Mouse (Mus musculus): ENCODE results near the gene G0s2. TPM values are rescaled to one million over a fixed set of nuclear protein-coding genes. Genes with fewer than 3 reads are reported as not detected.

G0s2 gene
- polyA plus RNA-seq, 1 experiment from 2014 or later: 27.4 TPM

- Histone ChIP-seq H3K36me3 (ENCODE audit: control insufficient read depth, insufficient read depth, low read length) (no peaks in the 10 kb centered on the region), H3K27me3 (ENCODE audit: control insufficient read depth, insufficient read depth, low read length) (no peaks in the 10 kb centered on the region), H3K4me1 (replicated peaks; ENCODE audit: control insufficient read depth, insufficient read depth) (no peaks in the 10 kb centered on the region), H3K4me3 (ENCODE audit: low read depth, low read length) (no peak overlapping the region), H3K9ac (ENCODE audit: low read length) (no peak overlapping the region), H3K9me3 (ENCODE audit: control insufficient read depth, low read length) (no peaks in the 10 kb centered on the region), H3K4me2 (replicated peaks; ENCODE audit: low read depth) (no peak overlapping the region), H3K27ac (replicated peaks) (no peak overlapping the region)
- WGBS: 20% methylated on average over 5 of the region's 5 CpGs
- no peak for DNase-seq (ENCODE audit: low spot score)
- no peak for ATAC-seq (ENCODE audit: low FRiP score, low TSS enrichment)
- no peak for TF ChIP-seq CTCF (IDR thresholded peaks at IDR 0.05; ENCODE audit: low read depth)
- TF ChIP-seq EP300 (optimal IDR thresholded peaks at IDR 0.05): no peak
These were observed 20.4 kb downstream of the G0s2 start for GRCm38 (mm10) chr1:193252616-193253015.

- WGBS: 75% methylated on average over 7 of the region's 7 CpGs
- TF ChIP-seq EP300 (optimal IDR thresholded peaks at IDR 0.05) (no peak), CTCF (IDR thresholded peaks at IDR 0.05; ENCODE audit: low read depth) (no peak)
- Histone ChIP-seq H3K9ac (ENCODE audit: low read length) (no peak overlapping the region), H3K27ac (replicated peaks) (no peak overlapping the region), H3K27me3 (ENCODE audit: control insufficient read depth, insufficient read depth, low read length) (no peaks in the 10 kb centered on the region), H3K4me2 (replicated peaks; ENCODE audit: low read depth) (no peak overlapping the region), H3K4me3 (ENCODE audit: low read depth, low read length) (no peak overlapping the region), H3K36me3 (ENCODE audit: control insufficient read depth, insufficient read depth, low read length) (no peaks in the 10 kb centered on the region), H3K9me3 (ENCODE audit: control insufficient read depth, low read length) (no peaks in the 10 kb centered on the region), H3K4me1 (replicated peaks; ENCODE audit: control insufficient read depth, insufficient read depth) (no peaks in the 10 kb centered on the region)
- ATAC-seq (ENCODE audit: low FRiP score, low TSS enrichment): no peak
- no peak for DNase-seq (ENCODE audit: low spot score)
These were observed 21.6 kb downstream of the G0s2 start for GRCm38 (mm10) chr1:193251386-193251785.

GRCm38 (mm10) chr1:193250026-193250425 is 23.0 kb downstream of the G0s2 start:
- ATAC-seq (ENCODE audit: low FRiP score, low TSS enrichment): no peak
- Histone ChIP-seq H3K4me1 (replicated peaks; ENCODE audit: control insufficient read depth, insufficient read depth) (no peaks in the 10 kb centered on the region), H3K4me3 (ENCODE audit: low read depth, low read length) (no peak overlapping the region), H3K4me2 (replicated peaks; ENCODE audit: low read depth) (no peak overlapping the region), H3K9ac (ENCODE audit: low read length) (no peak overlapping the region), H3K36me3 (ENCODE audit: control insufficient read depth, insufficient read depth, low read length) (no peaks in the 10 kb centered on the region), H3K9me3 (ENCODE audit: control insufficient read depth, low read length) (no peaks in the 10 kb centered on the region), H3K27me3 (ENCODE audit: control insufficient read depth, insufficient read depth, low read length) (no peaks in the 10 kb centered on the region), H3K27ac (replicated peaks) (no peak overlapping the region)
- WGBS: 71% methylated on average over 2 of the region's 2 CpGs
- no peak for DNase-seq (ENCODE audit: low spot score)
- TF ChIP-seq CTCF (IDR thresholded peaks at IDR 0.05; ENCODE audit: low read depth) (no peak), EP300 (optimal IDR thresholded peaks at IDR 0.05) (no peak)

GRCm38 (mm10) chr1:193244235-193244634 is 28.8 kb downstream of the G0s2 start:
- Histone ChIP-seq H3K4me3 (ENCODE audit: low read depth, low read length) (no peak overlapping the region), H3K9ac (ENCODE audit: low read length) (no peak overlapping the region), H3K4me1 (replicated peaks; ENCODE audit: control insufficient read depth, insufficient read depth) (no peaks in the 10 kb centered on the region), H3K27me3 (ENCODE audit: control insufficient read depth, insufficient read depth, low read length) (no peaks in the 10 kb centered on the region), H3K36me3 (ENCODE audit: control insufficient read depth, insufficient read depth, low read length) (no peaks in the 10 kb centered on the region), H3K9me3 (ENCODE audit: control insufficient read depth, low read length) (no peaks in the 10 kb centered on the region), H3K4me2 (replicated peaks; ENCODE audit: low read depth) (no peak overlapping the region), H3K27ac (replicated peaks) (no peak overlapping the region)
- ATAC-seq (ENCODE audit: low FRiP score, low TSS enrichment): no peak
- DNase-seq (ENCODE audit: low spot score): no peak
- 81% methylated on average over 6 of the region's 6 CpGs for WGBS
- TF ChIP-seq CTCF (IDR thresholded peaks at IDR 0.05; ENCODE audit: low read depth): no peak
- TF ChIP-seq EP300 (optimal IDR thresholded peaks at IDR 0.05): no peak

GRCm38 (mm10) chr1:193243571-193244193 is 29.3 kb downstream of the G0s2 start:
- Histone ChIP-seq H3K36me3 (ENCODE audit: control insufficient read depth, insufficient read depth, low read length) (no peaks in the 10 kb centered on the region), H3K4me2 (replicated peaks; ENCODE audit: low read depth) (no peak overlapping the region), H3K27me3 (ENCODE audit: control insufficient read depth, insufficient read depth, low read length) (no peaks in the 10 kb centered on the region), H3K4me1 (replicated peaks; ENCODE audit: control insufficient read depth, insufficient read depth) (no peaks in the 10 kb centered on the region), H3K4me3 (ENCODE audit: low read depth, low read length) (no peak overlapping the region), H3K9ac (ENCODE audit: low read length) (no peak overlapping the region), H3K9me3 (ENCODE audit: control insufficient read depth, low read length) (no peaks in the 10 kb centered on the region), H3K27ac (replicated peaks) (no peak overlapping the region; the same call in 1 of the 2 replicates)
- WGBS: 42% methylated on average over 10 of the region's 10 CpGs
- no peak for DNase-seq (ENCODE audit: low spot score)
- no peak for ATAC-seq (ENCODE audit: low FRiP score, low TSS enrichment)
- TF ChIP-seq CTCF (IDR thresholded peaks at IDR 0.05; ENCODE audit: low read depth) (no peak), EP300 (optimal IDR thresholded peaks at IDR 0.05) (no peak)

GRCm38 (mm10) chr1:193242863-193243262 is 30.2 kb downstream of the G0s2 start:
- Histone ChIP-seq H3K9ac (ENCODE audit: low read length) (no peak overlapping the region), H3K27me3 (ENCODE audit: control insufficient read depth, insufficient read depth, low read length) (no peaks in the 10 kb centered on the region), H3K4me2 (replicated peaks; ENCODE audit: low read depth) (no peak overlapping the region), H3K36me3 (ENCODE audit: control insufficient read depth, insufficient read depth, low read length) (no peaks in the 10 kb centered on the region), H3K9me3 (ENCODE audit: control insufficient read depth, low read length) (no peaks in the 10 kb centered on the region), H3K27ac (replicated peaks) (peak overlapping the region; percentile 24; the same call in 1 of the 2 replicates), H3K4me3 (ENCODE audit: low read depth, low read length) (no peak overlapping the region), H3K4me1 (replicated peaks; ENCODE audit: control insufficient read depth, insufficient read depth) (no peaks in the 10 kb centered on the region)
- WGBS: 66% methylated on average over 4 of the region's 4 CpGs
- no peak; the same call in 1 of the 2 replicates for ATAC-seq (ENCODE audit: low FRiP score, low TSS enrichment)
- no peak for DNase-seq (ENCODE audit: low spot score)
- no peak for TF ChIP-seq CTCF (IDR thresholded peaks at IDR 0.05; ENCODE audit: low read depth)
